Mouse (Mus musculus) kidney, embryonic 16.5 days (tissue): ENCODE results near the gene Ccdc130. TPM values are rescaled to one million over a fixed set of nuclear protein-coding genes. Genes with fewer than 3 reads are reported as not detected.

Experiments
- ATAC-seq: fragments of 200-750 bp; cut with Nextera tagmentation; 2 replicates; pipeline ENCODE4 v1.8.0; 2017; ENCODE audit warnings: moderate TSS enrichment; ENCODE audit not compliant: low FRiP score, low TSS enrichment
- H3K27ac ChIP-seq: fragments of 300-500 bp; sonication (generic); 2 replicates; pipeline ENCODE4 v1.5.1; 2014; ENCODE audit warnings: low read length
- H3K27me3 ChIP-seq: fragments of 300-500 bp; sonication (generic); 2 replicates; pipeline ENCODE4 v1.6.1; 2014; ENCODE audit warnings: low read length, control low read depth, mixed read lengths; ENCODE audit not compliant: insufficient read depth
- H3K36me3 ChIP-seq: fragments of 300-500 bp; sonication (generic); 2 replicates; pipeline ENCODE4 v1.6.1; 2014; ENCODE audit warnings: low read length, control low read depth, mixed read lengths; ENCODE audit not compliant: insufficient read depth
- H3K4me1 ChIP-seq: fragments of 300-500 bp; sonication (generic); 2 replicates; pipeline ENCODE4 v1.6.1; 2014; ENCODE audit warnings: low read length, control low read depth, mixed read lengths; ENCODE audit not compliant: insufficient read depth
- H3K4me2 ChIP-seq: fragments of 300-500 bp; sonication (generic); replicated peaks from 2 replicates; pipeline ENCODE4 v1.6.1; 2014; ENCODE audit warnings: low read depth, low read length
- H3K4me3 ChIP-seq: fragments of 300-500 bp; sonication (generic); 2 replicates; pipeline ENCODE4 v1.5.1; 2014; ENCODE audit warnings: mild to moderate bottlenecking, low read length
- H3K9ac ChIP-seq: fragments of 300-500 bp; sonication (generic); replicated peaks from 2 replicates; pipeline ENCODE4 v1.6.1; 2014; ENCODE audit warnings: low read length
- H3K9me3 ChIP-seq: fragments of 300-500 bp; sonication (generic); 2 replicates; pipeline ENCODE4 v1.6.1; 2016; ENCODE audit warnings: low read length, control low read depth
- WGBS: fragments of 180-500 bp; shearing (Covaris S2); extraction: QIAGEN DNeasy Blood & Tissue Kit; methylation state at CpG from one replicate; pipeline ENCODE4 v1.1.7; 2014; 5-methylcytosine and 5-hydroxymethylcytosine counted together
- polyA plus RNA-seq: library from polyadenylated mRNA; unstranded; fragments of >200 nt; fragmentation: Nextera tagmentation; extraction: Ambion mirVana; gene quantifications from 2 replicates; pipeline ENCODE4 v1.2.1, GENCODE M21; 2015

The Ccdc130 gene
- polyA plus RNA-seq, 1 experiment from 2014 or later: 20.5 TPM

- no peak overlapping the region for H3K27ac ChIP-seq
- H3K27me3 ChIP-seq: no peaks in the 10 kb centered on the region
- no peak for ATAC-seq
- peaks cover 86% of the 10 kb centered on the region for H3K36me3 ChIP-seq
- H3K4me3 ChIP-seq: no peak overlapping the region
- H3K4me2 ChIP-seq: no peak overlapping the region
- no peaks in the 10 kb centered on the region for H3K9me3 ChIP-seq
- no peak overlapping the region for H3K9ac ChIP-seq
- WGBS: 94% methylated on average over 9 of the region's 9 CpGs
- no peaks in the 10 kb centered on the region for H3K4me1 ChIP-seq
Measured at GRCm38 (mm10) chr8:84222566-84223165, 47.5 kb downstream of the Ccdc130 start.

GRCm38 (mm10) chr8:84220105-84220504 is 50.1 kb downstream of the Ccdc130 start:
- Histone ChIP-seq H3K36me3 (peaks cover 81% of the 10 kb centered on the region), H3K9ac (no peak overlapping the region), H3K27me3 (no peaks in the 10 kb centered on the region), H3K4me2 (no peak overlapping the region), H3K27ac (no peak overlapping the region), H3K4me1 (no peaks in the 10 kb centered on the region), H3K9me3 (no peaks in the 10 kb centered on the region), H3K4me3 (no peak overlapping the region)
- WGBS: 79% methylated on average over 7 of the region's 7 CpGs
- no peak for ATAC-seq

- Histone ChIP-seq H3K36me3 (peaks cover 81% of the 10 kb centered on the region), H3K4me2 (no peak overlapping the region), H3K4me3 (no peak overlapping the region), H3K9me3 (no peaks in the 10 kb centered on the region), H3K4me1 (no peaks in the 10 kb centered on the region), H3K27ac (no peak overlapping the region), H3K27me3 (no peaks in the 10 kb centered on the region), H3K9ac (no peak overlapping the region)
- WGBS: 96% methylated on average over 5 of the region's 5 CpGs
- ATAC-seq: no peak
Measured at GRCm38 (mm10) chr8:84218143-84218542, 52.0 kb downstream of the Ccdc130 start.

- no peak overlapping the region for H3K9ac ChIP-seq
- H3K36me3 ChIP-seq: peaks cover 81% of the 10 kb centered on the region
- 97% methylated on average over 11 of the region's 11 CpGs for WGBS
- no peaks in the 10 kb centered on the region for H3K4me1 ChIP-seq
- H3K27me3 ChIP-seq: no peaks in the 10 kb centered on the region
- H3K4me3 ChIP-seq: no peak overlapping the region
- no peak for ATAC-seq
- H3K4me2 ChIP-seq: no peak overlapping the region
- no peak overlapping the region for H3K27ac ChIP-seq
- H3K9me3 ChIP-seq: no peaks in the 10 kb centered on the region
Measured at GRCm38 (mm10) chr8:84217206-84217605, 53.0 kb downstream of the Ccdc130 start.

GRCm38 (mm10) chr8:84213277-84213676 is 56.9 kb downstream of the Ccdc130 start:
- ATAC-seq: no peak
- Histone ChIP-seq H3K27me3 (no peaks in the 10 kb centered on the region), H3K9me3 (no peaks in the 10 kb centered on the region), H3K4me3 (no peak overlapping the region), H3K9ac (no peak overlapping the region), H3K36me3 (peaks cover 76% of the 10 kb centered on the region), H3K4me2 (no peak overlapping the region), H3K27ac (no peak overlapping the region), H3K4me1 (peaks cover 22% of the 10 kb centered on the region)
- 94% methylated on average over 4 of the region's 4 CpGs for WGBS

GRCm38 (mm10) chr8:84211881-84212563 is 58.2 kb downstream of the Ccdc130 start:
- Histone ChIP-seq H3K36me3 (peaks cover 67% of the 10 kb centered on the region), H3K27ac (no peak overlapping the region), H3K4me2 (no peak overlapping the region), H3K4me3 (no peak overlapping the region), H3K9me3 (no peaks in the 10 kb centered on the region), H3K27me3 (no peaks in the 10 kb centered on the region), H3K9ac (no peak overlapping the region), H3K4me1 (peaks cover 34% of the 10 kb centered on the region)
- no peak for ATAC-seq
- 88% methylated on average over 31 of the region's 31 CpGs for WGBS

GRCm38 (mm10) chr8:84211202-84211601 is 59.0 kb downstream of the Ccdc130 start:
- no peak overlapping the region for H3K4me3 ChIP-seq
- no peak for ATAC-seq
- no peak overlapping the region for H3K4me2 ChIP-seq
- H3K9me3 ChIP-seq: no peaks in the 10 kb centered on the region
- 90% methylated on average over 3 of the region's 3 CpGs for WGBS
- peaks cover 65% of the 10 kb centered on the region for H3K36me3 ChIP-seq
- peaks cover 35% of the 10 kb centered on the region for H3K4me1 ChIP-seq
- no peak overlapping the region for H3K27ac ChIP-seq
- no peaks in the 10 kb centered on the region for H3K27me3 ChIP-seq
- H3K9ac ChIP-seq: no peak overlapping the region

GRCm38 (mm10) chr8:84210167-84210791 is 59.9 kb downstream of the Ccdc130 start:
- Histone ChIP-seq H3K4me3 (no peak overlapping the region), H3K9me3 (no peaks in the 10 kb centered on the region), H3K4me2 (no peak overlapping the region), H3K36me3 (peaks cover 62% of the 10 kb centered on the region), H3K4me1 (peaks cover 35% of the 10 kb centered on the region), H3K27me3 (no peaks in the 10 kb centered on the region), H3K9ac (no peak overlapping the region), H3K27ac (no peak overlapping the region)
- WGBS: 60% methylated on average over 31 of the region's 34 CpGs
- ATAC-seq: no peak

- Histone ChIP-seq H3K9me3 (no peaks in the 10 kb centered on the region), H3K36me3 (peaks cover 48% of the 10 kb centered on the region), H3K4me1 (peaks cover 39% of the 10 kb centered on the region), H3K9ac (peak overlapping the region; percentile 62), H3K27me3 (no peaks in the 10 kb centered on the region), H3K27ac (peak overlapping the region; percentile 95), H3K4me2 (peak overlapping the region; percentile 11; the same call in 1 of the 2 replicates), H3K4me3 (no peak overlapping the region)
- ATAC-seq: peak; percentile 79
- WGBS: 40% methylated on average over 16 of the region's 17 CpGs
Measured at GRCm38 (mm10) chr8:84208381-84209380, 61.5 kb downstream of the Ccdc130 start.
